Mouse (Mus musculus) skeletal muscle tissue, adult 2 months (tissue): Measurements from ENCODE around the gene Fbxw7.
A peak's percentile ranks its signal among the peaks of the same experiment; 100 is the strongest.

Experiments used
- DNase-seq: peaks from one replicate; pipeline ENCODE4 v3.0.0-alpha.2; 2012; ENCODE audit warnings: low read depth, low spot score

Gene Fbxw7

DNA sequence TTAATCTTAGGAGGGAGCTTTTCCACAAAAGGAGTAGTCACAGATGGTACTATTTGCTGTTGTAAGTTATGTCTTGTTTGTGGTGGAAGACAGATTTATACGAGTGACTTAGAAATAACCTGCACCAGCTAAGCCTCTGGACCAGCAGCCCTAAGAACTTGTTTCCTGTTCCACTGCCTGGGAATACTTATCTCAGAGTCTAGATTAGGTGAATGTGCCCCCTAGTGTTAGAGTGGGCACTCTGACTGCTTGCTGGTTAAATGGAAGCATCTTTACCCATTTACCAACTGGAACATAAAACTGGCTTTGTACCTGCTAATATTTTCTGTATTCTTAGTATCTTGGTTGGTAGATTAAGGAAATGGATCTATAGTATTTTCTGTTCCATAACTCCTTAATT lies 74.6 kb downstream of the Fbxw7 start:
- no peak for DNase-seq

DNA sequence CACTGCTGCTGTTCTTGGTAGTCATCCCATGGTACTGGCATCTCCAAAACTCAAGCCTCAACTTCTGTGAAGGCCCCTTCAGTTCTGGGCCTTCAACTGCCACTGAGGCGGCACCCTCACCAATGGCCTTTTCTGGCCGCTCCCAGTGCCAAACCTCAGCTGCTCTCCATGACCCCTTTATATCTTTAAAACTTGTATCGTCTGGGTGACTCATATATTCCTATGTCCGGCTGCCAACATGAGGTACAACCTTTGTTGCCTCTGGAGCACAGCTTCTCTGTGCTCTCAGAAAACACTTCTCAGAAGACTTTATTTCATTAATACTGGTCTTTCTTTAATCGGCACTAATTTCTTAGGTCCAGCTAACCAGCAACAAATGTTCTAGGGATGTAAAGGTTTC lies 75.9 kb downstream of the Fbxw7 start:
- no peak for DNase-seq

DNA sequence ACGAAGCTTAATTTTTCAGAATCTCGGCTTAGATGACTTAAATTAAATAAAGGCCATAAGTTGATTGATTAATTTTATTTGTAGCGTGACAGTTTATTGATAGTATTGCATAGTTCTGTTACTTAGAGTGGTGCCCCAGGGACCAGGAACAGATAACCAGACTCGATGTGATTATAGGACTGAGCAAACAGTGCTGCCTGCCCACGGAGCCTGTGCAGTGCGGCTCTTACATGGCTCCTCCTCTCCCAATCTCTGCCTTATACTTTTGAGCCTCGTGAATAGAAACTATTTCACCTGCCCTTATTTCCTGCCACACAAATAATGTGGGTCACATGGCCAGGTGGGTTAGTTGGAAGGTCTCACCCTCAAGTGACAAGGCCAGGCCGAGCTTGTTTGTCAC lies 82.9 kb downstream of the Fbxw7 start:
- no peak for DNase-seq

DNA sequence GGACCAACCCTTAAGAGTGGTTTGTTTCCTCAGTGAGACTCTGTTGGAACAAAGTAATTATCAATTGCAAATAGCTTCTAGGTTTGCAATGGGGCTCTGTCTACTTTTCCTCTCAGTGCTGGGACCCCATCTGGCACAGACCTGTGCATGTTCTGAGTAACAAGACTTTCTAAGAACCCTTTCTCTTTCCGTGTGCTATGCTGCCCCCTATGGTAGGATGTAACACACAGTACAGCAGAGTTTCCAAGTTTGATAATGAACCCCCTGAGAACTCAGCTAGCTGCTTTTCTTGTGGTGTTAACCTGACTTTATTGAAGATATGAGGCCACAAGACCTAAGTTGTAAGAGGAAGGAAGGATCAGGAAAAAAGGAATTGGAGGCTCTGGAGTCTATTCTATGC lies 91.5 kb downstream of the Fbxw7 start:
- no peak for DNase-seq

DNA sequence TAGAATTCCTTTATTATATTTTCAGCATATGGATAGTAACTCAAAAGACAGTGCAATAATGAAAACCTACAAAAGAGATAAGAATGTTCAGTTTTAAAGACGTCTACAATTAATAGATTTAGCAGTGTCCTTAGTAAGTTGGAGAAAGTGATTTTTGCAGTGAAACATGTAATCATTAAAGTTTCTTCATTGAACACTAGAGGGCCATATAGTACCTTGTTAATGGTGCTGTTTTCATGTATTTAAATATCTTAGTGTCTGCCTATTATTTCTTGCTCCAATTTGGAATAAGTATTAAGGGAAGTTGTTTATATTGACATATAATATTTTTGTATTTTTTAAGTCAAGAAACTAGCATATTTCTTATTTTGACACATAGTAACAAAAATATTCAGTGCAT lies 99.2 kb downstream of the Fbxw7 start:
- DNase-seq: no peak

DNA sequence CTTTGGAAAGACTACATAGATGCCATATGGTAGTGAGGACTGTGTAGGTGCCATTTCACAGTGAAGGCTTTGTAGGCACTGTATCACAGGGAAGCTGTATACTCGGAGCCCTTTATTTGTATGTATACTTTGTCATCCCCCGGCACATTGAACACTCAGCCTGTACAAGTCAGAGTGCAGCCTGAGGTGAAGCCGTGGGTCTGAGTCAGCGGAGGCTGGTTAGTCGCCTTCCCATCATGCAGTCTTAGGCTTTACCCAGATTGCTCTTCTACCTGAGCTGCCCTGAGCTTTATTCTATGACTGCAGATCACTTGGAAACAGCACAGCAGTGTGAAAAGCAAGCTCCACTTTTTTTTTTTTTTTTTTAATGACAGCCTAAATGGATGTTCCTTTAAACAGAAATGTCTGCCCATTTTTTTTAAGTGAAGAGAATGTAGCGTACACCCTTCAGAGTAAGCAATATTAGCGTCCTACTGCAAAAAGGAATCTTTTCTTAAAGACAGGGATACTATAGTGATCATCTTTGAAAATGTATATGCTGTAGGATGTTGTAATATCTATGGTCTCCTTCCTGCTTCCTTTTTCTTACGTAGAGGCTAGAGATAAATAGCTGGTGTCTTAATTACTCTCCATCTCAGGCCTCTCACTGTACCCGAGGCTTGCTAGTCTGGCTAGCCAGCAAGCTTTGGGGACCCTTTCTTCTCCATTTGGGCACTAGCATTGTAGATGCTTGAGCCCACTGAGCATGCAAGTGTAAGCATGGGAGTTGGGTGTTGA lies 103.0 kb downstream of the Fbxw7 start:
- no peak for DNase-seq

DNA sequence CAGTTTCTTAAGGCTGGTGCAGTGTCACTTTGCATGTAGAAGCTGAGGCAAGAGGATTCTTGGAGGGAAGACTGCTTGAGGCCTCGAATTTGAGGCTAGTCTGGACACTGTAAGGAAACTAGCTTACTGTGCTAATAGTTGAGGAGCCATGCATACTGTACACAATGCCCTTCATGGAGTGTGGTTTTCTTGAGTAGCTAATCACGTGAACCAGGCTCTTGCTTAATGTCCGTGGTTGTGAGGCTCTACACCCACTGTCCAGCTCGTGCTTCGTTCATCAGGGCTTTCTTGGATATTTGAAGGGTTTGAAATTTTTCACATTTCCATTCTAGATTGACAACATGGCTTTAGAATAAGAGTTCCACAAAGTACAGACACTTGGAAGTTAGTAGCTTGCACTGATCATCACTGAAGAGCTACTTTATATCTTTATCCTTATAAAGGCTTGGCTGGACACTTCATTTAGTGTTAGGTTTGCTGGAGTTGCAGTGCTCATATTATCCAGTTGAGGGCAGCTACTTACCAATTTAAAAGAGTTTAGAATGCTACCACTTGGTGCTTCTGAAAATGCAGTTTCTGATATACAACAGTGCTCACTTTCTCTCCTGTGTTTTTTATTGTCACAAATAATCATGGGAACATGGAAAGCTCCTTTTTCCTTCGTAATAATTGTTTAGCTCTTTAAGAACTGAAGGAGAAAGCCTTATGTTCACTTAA lies 106.8 kb downstream of the Fbxw7 start:
- peak; percentile 26 for DNase-seq

DNA sequence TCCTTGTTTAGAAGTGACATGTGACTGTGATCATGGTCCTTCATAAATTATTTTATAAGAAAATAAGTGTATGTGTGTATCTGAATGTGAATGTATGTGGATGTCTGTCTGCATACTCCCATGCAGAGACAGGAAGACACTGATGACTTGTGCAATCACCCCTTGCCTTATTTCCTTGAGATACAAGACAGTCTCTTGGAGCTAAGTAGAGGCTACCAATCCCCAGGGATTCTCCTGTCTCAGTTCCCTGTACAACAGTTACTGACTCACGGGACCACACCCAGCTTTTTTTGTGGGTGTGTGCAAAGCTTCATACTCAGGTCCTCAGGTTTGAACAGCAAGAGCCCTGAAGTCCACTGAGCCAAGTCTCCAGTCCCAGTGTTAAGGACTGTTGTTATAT lies 108.2 kb downstream of the Fbxw7 start:
- DNase-seq: no peak

DNA sequence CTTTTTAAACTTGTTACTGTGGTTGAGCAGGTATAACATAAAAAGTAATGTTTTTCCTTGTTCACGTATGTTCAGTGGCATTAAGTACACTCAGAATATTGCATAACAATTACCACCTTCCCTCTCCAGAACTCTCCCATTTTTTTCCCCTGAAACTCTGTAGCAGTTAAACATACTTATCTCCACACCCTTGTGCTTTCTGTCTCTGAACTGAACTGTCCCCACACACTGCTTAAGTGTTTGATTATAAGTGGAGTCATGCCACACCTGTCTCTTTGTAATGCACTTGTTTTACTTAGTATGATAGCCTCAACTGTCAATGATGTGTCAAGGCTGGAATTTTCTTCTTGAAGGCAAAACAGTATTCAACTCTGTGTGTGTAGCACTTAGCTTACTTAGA lies 108.6 kb downstream of the Fbxw7 start:
- no peak for DNase-seq

DNA sequence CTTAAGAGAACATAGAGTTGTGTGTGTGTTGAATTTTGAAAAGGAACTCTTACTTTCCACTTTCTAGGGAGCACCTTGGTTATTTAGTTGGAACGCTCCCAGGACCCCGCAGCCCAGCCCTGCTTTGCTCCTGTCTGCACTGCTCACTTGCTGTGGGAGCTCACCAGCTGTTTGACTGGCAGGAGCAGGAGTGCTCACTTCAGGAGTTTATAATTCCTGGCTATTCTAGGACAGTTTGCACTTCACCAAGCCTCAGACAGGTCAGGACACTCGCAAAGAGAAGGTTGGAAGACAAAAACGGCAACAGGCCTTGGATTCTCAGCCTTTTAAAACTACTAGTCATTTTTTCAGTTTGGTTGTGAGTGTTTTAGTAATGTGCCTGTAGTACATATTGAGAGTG lies 110.2 kb downstream of the Fbxw7 start:
- peak; percentile 63 for DNase-seq

DNA sequence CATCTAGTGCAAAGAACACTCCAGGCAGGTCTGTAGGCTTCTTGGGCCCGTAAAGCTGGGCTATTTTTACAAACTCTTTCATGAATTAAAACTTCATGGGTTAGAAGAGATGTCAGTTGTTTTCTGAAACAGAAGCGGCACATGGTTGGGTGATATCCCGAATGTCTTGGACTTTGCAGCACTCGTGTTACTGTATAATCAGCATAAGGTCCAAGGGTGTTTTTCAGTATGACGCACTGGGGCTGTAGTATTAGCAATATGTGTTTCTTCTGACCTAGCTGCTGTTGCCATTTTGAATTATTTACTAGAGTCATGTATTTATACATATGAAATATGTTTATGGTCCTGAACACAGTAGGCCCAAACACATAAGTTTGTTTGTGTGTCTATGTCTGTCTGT lies 111.1 kb downstream of the Fbxw7 start:
- peak; percentile 37 for DNase-seq

DNA sequence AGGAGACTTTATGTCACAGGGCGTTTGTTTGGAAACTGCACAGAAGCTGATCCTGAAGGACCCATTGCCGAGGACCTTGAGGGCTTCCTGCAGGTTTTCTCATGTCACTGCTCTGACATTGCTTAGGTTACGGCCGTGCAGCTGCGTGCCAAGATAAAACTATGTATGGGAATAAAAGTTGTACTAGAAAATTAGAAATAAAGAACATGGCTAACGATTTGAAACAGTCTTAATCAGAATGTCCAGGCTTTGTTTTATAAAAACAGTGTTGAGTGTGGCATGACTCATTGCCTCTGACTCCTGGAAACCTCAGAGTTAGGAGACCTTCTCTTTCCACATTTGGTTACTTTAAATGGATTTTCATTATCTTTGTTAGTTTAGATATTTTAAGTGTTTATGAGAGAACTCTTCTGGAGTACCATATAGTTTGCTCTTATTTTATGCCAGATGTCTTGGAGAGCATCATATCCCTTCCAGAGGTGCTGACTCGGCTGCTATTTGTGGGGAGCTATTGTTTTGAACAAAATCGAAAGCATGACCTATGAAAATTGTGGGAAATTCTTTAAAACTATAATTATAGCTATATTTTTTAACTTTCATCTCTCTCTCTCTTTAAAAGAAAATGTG lies 112.2 kb downstream of the Fbxw7 start:
- DNase-seq: no peak

DNA sequence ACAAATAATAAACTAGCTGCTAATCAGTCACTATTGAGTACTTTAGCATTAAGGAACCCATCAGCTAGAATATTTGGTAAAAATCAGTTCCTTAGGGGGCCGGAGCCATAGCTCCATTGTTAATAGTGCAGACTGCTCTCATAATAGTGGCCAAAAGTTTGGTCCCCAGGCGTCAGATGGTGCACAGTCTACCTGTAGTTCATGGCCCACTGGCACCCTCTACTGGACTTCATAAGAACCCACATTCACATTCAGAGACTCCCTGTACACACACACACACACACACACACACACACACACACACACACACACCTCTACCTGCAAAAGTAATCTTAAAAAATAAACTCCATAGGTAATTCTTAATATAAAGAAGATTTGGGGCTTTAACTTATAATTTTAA lies 112.8 kb downstream of the Fbxw7 start:
- no peak for DNase-seq

DNA sequence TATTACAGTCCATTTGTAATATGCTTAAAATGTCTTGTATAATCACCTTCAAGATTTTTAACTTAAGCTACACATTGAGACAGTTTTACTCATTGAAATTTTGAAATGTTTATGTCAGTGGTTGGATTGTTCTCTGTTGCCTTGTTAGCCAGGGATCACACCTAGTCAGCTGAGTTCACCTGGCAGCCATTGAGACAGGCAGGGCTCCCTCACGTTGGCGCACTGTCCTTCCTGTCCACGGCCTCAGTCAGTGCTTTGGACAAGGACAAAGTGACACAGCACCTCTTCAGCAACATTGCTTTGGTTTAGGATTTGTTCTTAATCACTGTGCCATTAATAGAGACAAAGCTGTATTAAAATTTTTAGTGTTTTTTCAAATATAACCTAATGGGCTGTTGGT lies 114.1 kb downstream of the Fbxw7 start:
- peak; percentile 27 for DNase-seq

DNA sequence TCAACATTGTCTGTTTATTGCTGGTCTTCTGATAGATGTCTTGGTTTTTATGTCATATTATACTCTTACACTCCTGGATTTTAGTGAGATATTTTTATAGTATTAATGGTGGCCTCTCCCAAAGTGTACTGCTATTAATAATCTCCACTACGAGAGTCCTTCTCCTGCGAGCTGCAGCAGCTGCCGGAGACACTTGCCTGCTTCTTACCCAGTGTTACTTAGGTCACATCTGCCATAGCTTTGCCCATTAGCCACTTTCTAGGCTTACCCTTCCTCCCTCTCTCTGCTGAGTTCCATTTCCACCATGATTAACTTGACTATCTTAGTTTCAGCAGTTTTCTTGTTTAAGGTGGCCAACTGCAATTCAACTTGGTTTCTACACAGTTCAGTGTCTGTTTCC lies 115.6 kb downstream of the Fbxw7 start:
- DNase-seq: no peak

DNA sequence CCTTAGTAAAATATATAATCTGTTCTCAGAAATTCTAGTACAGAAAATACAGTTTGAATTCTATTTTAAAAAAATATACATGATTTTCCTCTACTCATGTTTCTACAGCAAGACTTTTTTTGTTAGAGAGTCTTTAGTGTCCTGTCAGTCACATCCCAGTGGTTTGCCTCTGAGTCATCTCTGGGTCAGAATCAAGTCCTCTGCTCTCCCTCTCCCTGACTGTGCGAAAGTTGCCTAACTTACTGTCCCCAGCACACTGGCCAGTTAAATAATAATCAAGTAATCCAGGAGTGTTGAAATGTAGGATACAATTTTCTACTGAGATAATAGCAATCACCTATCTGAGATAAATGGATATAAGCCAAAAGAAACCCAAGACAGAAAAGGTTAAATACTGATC lies 120.7 kb downstream of the Fbxw7 start:
- DNase-seq: no peak

DNA sequence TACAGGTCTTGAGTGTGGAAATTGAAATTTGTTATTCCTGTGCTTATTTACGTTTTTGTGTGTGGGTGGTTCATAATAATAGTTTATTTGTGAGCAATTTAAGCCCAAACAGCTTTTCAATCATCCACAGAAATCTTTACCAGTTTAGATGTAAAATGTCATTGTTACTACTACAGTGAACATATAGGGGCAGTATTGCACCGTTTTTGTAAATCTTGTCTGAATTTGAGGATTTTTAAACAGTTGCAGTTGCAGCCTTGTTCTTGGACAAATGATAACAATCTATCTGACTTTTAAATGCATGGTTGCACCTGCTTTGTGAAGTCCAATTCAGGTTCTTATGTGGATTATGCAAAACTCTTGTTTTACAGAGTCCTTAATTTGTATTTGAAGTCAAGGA lies 121.2 kb downstream of the Fbxw7 start:
- DNase-seq: no peak

DNA sequence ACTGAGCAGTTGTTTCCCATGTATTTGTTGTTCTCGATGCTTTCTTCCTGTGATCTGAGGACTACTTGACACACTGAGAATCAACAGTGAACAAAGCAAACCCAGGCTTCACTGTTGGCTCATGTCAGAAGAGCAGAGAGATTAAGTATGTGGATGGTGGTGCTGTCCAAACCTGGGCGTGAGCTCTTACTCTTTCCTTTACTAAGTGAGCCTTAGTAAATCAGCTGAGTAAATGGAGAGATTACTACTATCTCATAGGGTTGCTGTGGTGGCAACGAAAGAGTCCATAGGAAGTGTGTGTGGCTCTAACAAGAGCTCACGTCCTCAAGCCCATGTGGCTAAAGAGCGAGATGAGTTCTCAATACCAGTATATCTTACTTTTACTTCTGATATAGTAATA lies 121.9 kb downstream of the Fbxw7 start:
- DNase-seq: no peak

DNA sequence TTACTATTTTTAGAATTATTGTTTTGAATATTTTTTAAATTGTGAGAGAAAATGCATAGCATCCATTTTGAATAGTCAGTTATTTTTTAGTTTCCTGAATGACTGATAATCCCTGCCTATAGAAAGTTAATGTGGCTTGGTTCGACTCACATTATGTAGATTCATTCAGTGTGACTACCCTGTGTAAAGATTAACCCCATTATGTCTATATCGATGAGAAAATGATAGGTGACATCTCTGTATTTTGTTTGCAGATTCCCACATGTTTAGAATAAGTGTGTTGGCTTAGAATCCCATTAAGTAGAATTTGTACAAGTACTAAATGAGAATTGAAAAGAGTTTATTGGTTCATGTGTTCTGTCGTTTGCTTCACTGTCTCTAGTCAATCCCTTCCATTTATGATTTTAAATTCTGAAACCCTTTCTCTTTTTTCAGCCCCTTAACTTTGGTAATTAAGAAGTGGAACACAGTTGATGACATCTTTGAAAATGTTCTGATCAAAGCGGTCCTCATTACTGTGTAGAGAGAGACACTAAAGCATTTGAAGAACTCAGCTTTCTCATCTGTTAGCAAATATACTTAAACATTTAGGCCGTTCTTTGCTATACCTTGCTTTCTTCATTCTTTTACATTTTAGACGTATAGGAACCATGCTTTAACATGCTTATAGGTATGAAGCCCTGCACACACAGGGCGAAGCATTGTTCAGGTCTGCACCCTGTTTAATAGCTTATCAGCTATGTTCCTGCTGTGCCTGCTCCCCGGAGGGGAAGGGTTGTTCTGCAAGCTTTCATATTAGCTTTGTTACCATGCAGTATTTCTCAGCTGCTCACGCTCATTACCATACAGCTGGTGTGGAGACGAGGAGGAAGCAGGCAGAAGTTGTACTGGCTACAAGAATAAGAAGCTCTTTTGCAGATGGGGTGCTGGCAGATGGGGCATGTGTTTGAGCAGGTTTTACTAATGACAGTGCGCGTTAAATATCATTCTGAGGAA lies 122.6 kb downstream of the Fbxw7 start:
- DNase-seq: no peak

DNA sequence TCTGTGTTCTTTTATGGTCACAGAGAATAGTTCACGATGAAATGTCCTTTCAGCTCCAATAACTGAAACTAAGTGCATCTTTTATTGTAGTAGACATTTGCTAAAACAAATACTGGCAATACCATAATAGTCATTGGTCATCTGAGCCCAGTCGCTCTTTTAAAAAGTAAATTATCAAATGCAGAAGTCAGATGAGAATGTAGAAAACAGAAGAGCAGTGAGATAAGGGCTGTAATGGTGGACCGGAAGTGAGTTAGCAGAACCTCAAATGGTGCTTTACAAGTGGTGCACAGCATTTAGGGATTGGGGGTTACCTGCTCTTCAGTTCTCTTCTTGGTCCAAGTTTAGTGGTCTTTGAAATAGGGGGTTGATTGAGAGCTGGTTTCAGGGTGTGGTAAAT lies 129.9 kb downstream of the Fbxw7 start:
- no peak for DNase-seq

DNA sequence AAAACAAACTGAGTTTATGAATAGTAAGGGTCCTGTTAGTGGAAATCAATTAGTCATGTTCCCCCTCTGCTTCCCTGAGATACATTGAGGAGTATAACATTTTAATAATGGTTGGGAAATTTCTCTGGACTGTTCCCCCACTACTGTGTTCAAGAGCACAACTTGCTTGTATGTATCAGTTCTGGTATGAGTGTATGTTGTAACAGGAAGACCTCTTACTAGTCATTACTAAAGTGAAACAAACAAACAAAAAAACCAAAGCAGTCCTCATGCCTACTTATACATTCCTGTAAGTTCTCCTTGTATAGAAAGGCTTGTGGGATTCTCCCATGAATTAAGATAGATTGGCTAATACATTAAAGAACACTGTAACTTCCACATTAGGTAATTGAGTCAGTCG lies 131.3 kb downstream of the Fbxw7 start:
- DNase-seq: no peak

DNA sequence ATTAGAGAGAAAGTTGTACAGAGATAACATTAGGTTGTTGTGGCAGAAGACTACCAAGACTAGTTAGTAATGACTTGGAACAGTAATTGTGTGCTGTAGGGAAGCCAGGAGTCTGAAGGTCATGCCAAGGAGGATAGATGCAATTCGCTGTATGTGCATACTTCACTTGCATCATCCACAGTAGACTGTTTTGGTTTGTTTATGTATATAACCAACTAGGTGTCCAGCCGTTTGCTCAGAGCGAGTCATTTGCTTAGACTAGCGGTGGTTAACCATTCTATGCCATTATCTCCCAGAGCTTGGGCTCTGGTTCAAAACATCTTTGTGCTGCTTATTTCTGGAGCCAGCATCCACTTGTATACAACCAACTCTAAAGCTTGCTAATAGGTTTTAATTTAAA lies 134.3 kb downstream of the Fbxw7 start:
- no peak for DNase-seq
